Mouse (Mus musculus): ENCODE data around the gene Acad12. TPM values are rescaled to one million over a fixed set of nuclear protein-coding genes. Genes with fewer than 3 reads are reported as not detected.
"Not testable (repeated sequence)": the region's sequence is repeated elsewhere in the genome, so short reads cannot be mapped to it uniquely, and the experiment has no call there.

The Acad12 gene
- polyA plus RNA-seq, 1 experiment from 2014 or later, result 1.2 TPM

GRCm38 (mm10) chr5:121654526-121654925 lies 35.8 kb upstream of the Acad12 start:
- Histone ChIP-seq H3K9me3 (no peaks in the 10 kb centered on the region), H3K27ac (no peak overlapping the region), H3K4me2 (no peak overlapping the region), H3K36me3 (no peaks in the 10 kb centered on the region), H3K27me3 (no peaks in the 10 kb centered on the region), H3K9ac (no peak overlapping the region), H3K4me3 (no peak overlapping the region), H3K4me1 (peaks cover 2% of the 10 kb centered on the region)
- 79% methylated on average over 4 of the region's 4 CpGs for WGBS
- ATAC-seq (ENCODE audit: insufficient number of reproducible peaks, insufficient read depth, low FRiP score, low TSS enrichment, low read depth), result no peak

GRCm38 (mm10) chr5:121649134-121649533 lies 30.4 kb upstream of the Acad12 start:
- Histone ChIP-seq H3K9ac (no peak overlapping the region), H3K27me3 (no peaks in the 10 kb centered on the region), H3K4me1 (peaks cover 5% of the 10 kb centered on the region; the same call in 1 of the 2 replicates), H3K4me3 (no peak overlapping the region), H3K36me3 (0 out of 2 replicates have a peak, but pooled peaks cover 2% of the 10 kb centered on the region), H3K27ac (no peak overlapping the region), H3K9me3 (no peaks in the 10 kb centered on the region), H3K4me2 (no peak overlapping the region)
- 74% methylated on average over 7 of the region's 7 CpGs for WGBS
- ATAC-seq (ENCODE audit: insufficient number of reproducible peaks, insufficient read depth, low FRiP score, low TSS enrichment, low read depth), result no peak

GRCm38 (mm10) chr5:121639601-121640000 lies 20.9 kb upstream of the Acad12 start:
- Histone ChIP-seq H3K36me3 (no peaks in the 10 kb centered on the region), H3K9me3 (no peaks in the 10 kb centered on the region), H3K9ac (no peak overlapping the region), H3K4me3 (no peak overlapping the region), H3K27me3 (no peaks in the 10 kb centered on the region), H3K4me1 (no peaks in the 10 kb centered on the region), H3K27ac (no peak overlapping the region), H3K4me2 (no peak overlapping the region)
- no peak for ATAC-seq (ENCODE audit: insufficient number of reproducible peaks, insufficient read depth, low FRiP score, low TSS enrichment, low read depth)
- 86% methylated on average over 9 of the region's 9 CpGs for WGBS

- Histone ChIP-seq H3K4me1 (no peaks in the 10 kb centered on the region), H3K9ac (no peak overlapping the region), H3K9me3 (no peaks in the 10 kb centered on the region), H3K27ac (no peak overlapping the region), H3K4me2 (no peak overlapping the region), H3K36me3 (no peaks in the 10 kb centered on the region), H3K27me3 (no peaks in the 10 kb centered on the region), H3K4me3 (no peak overlapping the region)
- ATAC-seq (ENCODE audit: insufficient number of reproducible peaks, insufficient read depth, low FRiP score, low TSS enrichment, low read depth), result no peak
- 77% methylated on average over 6 of the region's 6 CpGs for WGBS
These were observed 18.6 kb upstream of the Acad12 start for GRCm38 (mm10) chr5:121637296-121637695.

- H3K4me2 ChIP-seq, result no peak overlapping the region
- no peak for ATAC-seq (ENCODE audit: insufficient number of reproducible peaks, insufficient read depth, low FRiP score, low TSS enrichment, low read depth)
These were observed 15.9 kb upstream of the Acad12 start for GRCm38 (mm10) chr5:121634668-121635067.

DNA sequence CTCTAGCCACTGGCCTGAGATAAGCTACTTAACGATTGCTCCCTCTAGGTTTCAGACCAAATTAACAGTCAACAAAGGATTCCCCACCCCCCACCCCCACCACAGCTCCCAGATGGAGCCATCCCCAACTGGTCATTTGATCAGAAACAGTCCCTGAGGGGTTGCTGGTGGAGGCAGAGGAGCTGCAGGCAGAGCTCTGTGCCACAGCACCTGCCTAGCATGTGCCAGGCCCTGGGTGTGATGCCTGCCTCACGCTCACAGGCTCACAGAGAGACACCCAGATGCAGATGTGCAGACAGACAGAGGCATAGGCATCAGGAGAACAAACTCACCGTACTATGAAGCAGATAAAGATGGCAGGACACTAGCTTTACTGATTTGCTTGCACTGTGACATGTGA lies 14.1 kb upstream of the Acad12 start:
- H3K9ac ChIP-seq, result no peak overlapping the region; the same call in 1 of the 2 replicates
- H3K27ac ChIP-seq, result no peak overlapping the region; the same call in 1 of the 2 replicates
- H3K36me3 ChIP-seq, result no peaks in the 10 kb centered on the region
- no peaks in the 10 kb centered on the region for H3K27me3 ChIP-seq
- no peak for ATAC-seq (ENCODE audit: insufficient number of reproducible peaks, insufficient read depth, low FRiP score, low TSS enrichment, low read depth)
- H3K4me2 ChIP-seq, result no peak overlapping the region
- no peaks in the 10 kb centered on the region for H3K9me3 ChIP-seq
- H3K4me1 ChIP-seq, result no peaks in the 10 kb centered on the region
- no peak overlapping the region for H3K4me3 ChIP-seq
- WGBS, result 40% methylated on average over 3 of the region's 3 CpGs

More at GRCm38 (mm10) chr5:121634668-121635067, 15.9 kb upstream of the Acad12 start:
- 85% methylated on average over 5 of the region's 5 CpGs for WGBS
- Histone ChIP-seq H3K27ac (no peak overlapping the region), H3K36me3 (no peaks in the 10 kb centered on the region), H3K27me3 (no peaks in the 10 kb centered on the region), H3K9ac (no peak overlapping the region), H3K4me1 (no peaks in the 10 kb centered on the region), H3K9me3 (no peaks in the 10 kb centered on the region), H3K4me3 (no peak overlapping the region)

- ATAC-seq (ENCODE audit: insufficient number of reproducible peaks, insufficient read depth, low FRiP score, low TSS enrichment, low read depth); H3K9ac ChIP-seq; H3K4me2 ChIP-seq; H3K4me1 ChIP-seq; H3K36me3 ChIP-seq; H3K27ac ChIP-seq; H3K4me3 ChIP-seq; H3K9me3 ChIP-seq; H3K27me3 ChIP-seq: not testable (repeated sequence)
- WGBS, result 65% methylated on average over 8 of the region's 9 CpGs
These were observed 12.4 kb upstream of the Acad12 start for GRCm38 (mm10) chr5:121631106-121631647.

DNA sequence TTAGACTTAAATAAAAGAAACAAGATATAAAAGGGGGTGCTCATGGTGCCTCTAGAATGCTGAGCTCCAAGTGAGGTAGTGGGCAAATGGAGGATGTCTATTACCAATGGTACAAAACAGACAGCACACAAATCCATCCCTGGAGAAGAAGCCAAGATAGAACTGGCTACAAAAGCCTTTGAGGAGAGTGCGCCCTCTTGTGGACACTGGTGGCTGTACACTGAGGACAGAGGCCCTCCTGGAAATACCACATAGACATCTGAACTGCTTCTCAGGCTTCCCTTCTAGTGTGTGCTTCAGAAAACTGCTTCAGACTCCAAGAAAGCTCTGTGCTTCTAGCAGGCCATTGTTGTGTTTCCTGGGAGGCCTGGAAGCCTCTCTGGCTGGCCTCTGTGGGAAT lies 9.1 kb upstream of the Acad12 start:
- 0% methylated on average over 1 of the region's 1 CpGs for WGBS
- no peak for ATAC-seq (ENCODE audit: insufficient number of reproducible peaks, insufficient read depth, low FRiP score, low TSS enrichment, low read depth)
- no peaks in the 10 kb centered on the region for H3K9me3 ChIP-seq

GRCm38 (mm10) chr5:121623241-121623640 lies 4.5 kb upstream of the Acad12 start:
- 83% methylated on average over 3 of the region's 3 CpGs for WGBS
- H3K9ac ChIP-seq, result no peak overlapping the region
- no peak for ATAC-seq (ENCODE audit: insufficient number of reproducible peaks, insufficient read depth, low FRiP score, low TSS enrichment, low read depth)

More for the DNA sequence above, 9.1 kb upstream of the Acad12 start:
- Histone ChIP-seq H3K27me3 (no peaks in the 10 kb centered on the region), H3K9ac (no peak overlapping the region), H3K27ac (no peak overlapping the region), H3K4me3 (no peak overlapping the region), H3K4me2 (no peak overlapping the region), H3K4me1 (no peaks in the 10 kb centered on the region), H3K36me3 (no peaks in the 10 kb centered on the region)

DNA sequence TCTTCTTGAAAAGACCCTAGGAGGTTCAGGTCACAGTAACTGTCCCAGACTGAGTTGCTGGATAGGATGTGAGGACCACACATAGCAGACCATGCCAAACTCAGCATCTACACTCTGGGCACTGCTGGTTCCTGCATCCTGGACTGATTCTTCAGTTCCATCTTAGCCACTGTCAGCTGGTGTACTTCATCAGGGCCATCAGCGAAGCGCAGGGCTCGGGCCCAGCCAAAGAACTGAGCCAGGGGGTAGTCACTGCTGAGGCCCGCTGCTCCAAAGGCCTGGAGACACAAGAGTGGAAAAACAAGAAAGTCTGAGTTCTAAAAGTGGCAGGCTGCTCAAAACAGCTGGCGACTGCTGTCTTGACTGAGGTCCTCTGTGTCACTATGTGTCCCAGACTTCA lies 2.4 kb upstream of the Acad12 start:
- Histone ChIP-seq H3K9ac (no peak overlapping the region), H3K4me2 (no peak overlapping the region), H3K36me3 (0 out of 2 replicates have a peak, but pooled peaks cover 3% of the 10 kb centered on the region), H3K4me1 (peaks cover 7% of the 10 kb centered on the region), H3K9me3 (no peaks in the 10 kb centered on the region), H3K4me3 (no peak overlapping the region), H3K27me3 (no peaks in the 10 kb centered on the region), H3K27ac (no peak overlapping the region)
- ATAC-seq (ENCODE audit: insufficient number of reproducible peaks, insufficient read depth, low FRiP score, low TSS enrichment, low read depth), result no peak
- WGBS, result 90% methylated on average over 5 of the region's 5 CpGs

More at GRCm38 (mm10) chr5:121623241-121623640, 4.5 kb upstream of the Acad12 start:
- H3K4me2 ChIP-seq, result no peak overlapping the region
- H3K9me3 ChIP-seq, result no peaks in the 10 kb centered on the region
- H3K4me3 ChIP-seq, result no peak overlapping the region
- H3K27me3 ChIP-seq, result no peaks in the 10 kb centered on the region
- peaks cover 7% of the 10 kb centered on the region for H3K4me1 ChIP-seq
- no peak overlapping the region for H3K27ac ChIP-seq
- H3K36me3 ChIP-seq, result 0 out of 2 replicates have a peak, but pooled peaks cover 3% of the 10 kb centered on the region

- H3K27ac ChIP-seq; H3K9me3 ChIP-seq; H3K36me3 ChIP-seq; H3K4me3 ChIP-seq; ATAC-seq (ENCODE audit: insufficient number of reproducible peaks, insufficient read depth, low FRiP score, low TSS enrichment, low read depth); H3K27me3 ChIP-seq; H3K4me1 ChIP-seq; H3K4me2 ChIP-seq; H3K9ac ChIP-seq: not testable (repeated sequence)
- 83% methylated on average over 3 of the region's 3 CpGs for WGBS
These were observed 3.8 kb downstream of the Acad12 start for GRCm38 (mm10) chr5:121614921-121615320.

DNA sequence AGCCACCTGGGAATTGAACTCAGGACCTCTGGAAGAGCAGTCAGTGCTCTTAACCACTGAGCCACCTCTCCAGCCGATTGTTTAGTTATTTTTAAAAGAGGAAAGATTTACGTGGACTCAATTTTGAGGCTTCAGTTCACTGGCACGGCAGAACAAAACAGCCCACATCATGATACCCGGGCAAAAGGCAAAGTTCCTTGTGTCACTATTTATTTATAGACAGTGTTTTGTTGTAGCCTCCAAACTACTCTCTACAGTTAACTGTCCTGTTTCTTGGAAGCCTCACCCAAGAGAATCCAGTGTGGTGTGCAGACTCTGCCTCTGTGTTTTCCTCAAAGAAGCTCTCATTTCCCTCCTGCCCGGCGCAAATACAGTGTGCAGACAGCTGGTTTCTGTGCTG lies 6.7 kb downstream of the Acad12 start:
- no peaks in the 10 kb centered on the region for H3K27me3 ChIP-seq
- no peak overlapping the region for H3K9ac ChIP-seq
- no peak overlapping the region for H3K27ac ChIP-seq
- ATAC-seq (ENCODE audit: insufficient number of reproducible peaks, insufficient read depth, low FRiP score, low TSS enrichment, low read depth), result no peak
- no peaks in the 10 kb centered on the region for H3K4me1 ChIP-seq
- H3K4me2 ChIP-seq, result no peak overlapping the region
- no peaks in the 10 kb centered on the region for H3K9me3 ChIP-seq
- no peak overlapping the region for H3K4me3 ChIP-seq
- no peaks in the 10 kb centered on the region for H3K36me3 ChIP-seq
- WGBS, result 84% methylated on average over 6 of the region's 6 CpGs
